Mouse (Mus musculus) lung, adult 18-20 months (tissue): ENCODE measurements around the gene Atp7b.

Experiments
- DNase-seq, 2 experiments: peaks; one replicate each; pipeline ENCODE4 v3.0.0; 2022; ENCODE audit warnings: mixed read lengths in 2 of 2

Gene Atp7b

GRCm38 (mm10) chr8:22059821-22060445 lies at the start of gene Atp7b:
Gene Atp7b (minus strand): TSS chr8:22060305.
- peak in 1 of 2 experiments; percentile 35 for DNase-seq

GRCm38 (mm10) chr8:22107020-22107419 lies 46.9 kb upstream of the Atp7b start:
- DNase-seq = no peak

DNA sequence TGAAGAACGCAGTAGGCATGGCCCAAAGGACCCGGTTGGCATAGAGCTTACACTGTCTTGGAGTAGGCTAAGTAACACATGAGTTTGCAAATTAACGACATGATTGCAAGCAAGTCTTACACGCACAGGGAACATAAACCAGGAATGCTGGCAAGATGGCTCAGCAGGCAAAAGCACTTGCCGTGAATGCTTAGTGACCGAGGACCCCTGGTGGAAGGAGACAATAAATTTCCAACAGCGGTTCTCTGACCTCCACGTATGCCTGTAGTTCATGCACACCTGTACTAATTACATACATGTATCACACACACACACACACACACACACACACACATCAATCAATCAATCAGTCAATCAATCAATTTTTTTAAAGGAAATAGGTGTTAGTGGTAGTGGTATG lies 31.5 kb upstream of the Atp7b start:
- no peak for DNase-seq

DNA sequence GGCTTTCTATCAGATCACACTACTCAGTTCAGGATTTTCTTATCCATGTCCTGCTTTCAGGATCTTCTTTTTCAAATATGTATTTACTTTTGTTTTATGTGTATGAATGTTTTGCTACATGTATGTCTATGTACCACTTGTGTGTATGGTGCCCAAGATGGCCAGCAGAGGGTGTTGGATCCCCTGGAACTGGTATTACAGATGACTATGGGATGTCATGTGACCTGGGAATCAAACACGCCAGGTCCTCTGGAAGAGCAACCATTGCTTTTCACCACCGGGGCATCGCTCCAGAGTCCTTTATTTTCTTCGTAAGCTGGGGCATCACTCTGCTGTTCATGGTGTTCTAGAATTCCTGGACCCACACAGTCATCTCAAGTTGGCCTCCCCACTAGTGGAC lies 29.1 kb upstream of the Atp7b start:
- DNase-seq = no peak

GRCm38 (mm10) chr8:22079313-22080007 lies 19.4 kb upstream of the Atp7b start:
- no peak for DNase-seq

GRCm38 (mm10) chr8:22061126-22061525 lies 1.0 kb upstream of the Atp7b start:
- no peak for DNase-seq

DNA sequence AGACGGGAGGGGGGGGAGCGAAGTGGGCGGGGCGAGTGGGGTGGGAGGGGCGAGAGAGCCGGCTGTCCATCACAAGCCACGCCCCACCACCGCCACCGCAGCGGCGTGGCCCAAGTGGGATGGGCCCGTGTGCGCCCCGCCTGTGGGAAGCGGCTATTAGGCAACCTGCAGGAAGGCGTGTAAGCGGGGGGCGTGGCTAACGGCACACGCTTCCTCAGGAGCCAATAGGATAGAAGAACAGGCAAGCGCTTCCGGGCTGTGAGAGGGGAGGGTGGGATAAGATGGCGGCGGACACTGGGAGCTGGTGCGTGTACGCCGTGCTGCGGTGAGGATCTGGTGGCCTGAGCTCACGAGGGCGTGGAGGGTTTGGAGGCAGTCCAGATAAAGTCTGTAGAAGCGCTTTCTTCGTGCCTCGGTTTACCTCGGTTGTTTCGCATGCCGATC lies 363 bp upstream of the Atp7b start, which contains the start of gene Alg11:
Alg11 (plus strand) TSS at position 276 of the 444 bp plus-strand sequence.
- peak; percentile 97 to 98 for DNase-seq

DNA sequence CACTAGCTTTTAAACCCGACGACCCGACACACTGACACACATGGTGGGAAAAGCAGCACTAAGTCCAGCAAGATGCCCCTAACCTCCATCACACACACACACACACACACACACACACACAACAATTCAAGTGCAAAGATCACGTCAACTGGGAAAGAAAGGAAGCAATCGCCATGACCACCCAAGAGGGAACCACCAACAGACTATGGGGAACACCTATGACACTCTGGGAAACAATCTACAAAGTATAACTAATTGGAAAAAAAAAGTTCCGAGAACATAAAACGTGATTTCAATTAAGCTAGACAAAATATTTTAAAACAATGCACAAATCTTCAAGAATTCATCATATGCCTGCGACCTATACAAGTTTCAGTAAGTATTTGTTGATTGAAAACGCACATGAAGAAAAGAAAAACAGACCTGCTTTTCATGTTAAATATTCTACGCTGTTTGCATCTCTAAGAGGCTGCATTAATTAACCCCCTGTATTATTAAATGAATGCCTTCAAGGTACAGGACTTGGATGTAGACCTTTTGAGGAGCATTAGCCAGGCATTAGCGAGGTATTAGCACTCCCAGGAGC lies 859 bp downstream of the Atp7b start:
- no peak for DNase-seq

DNA sequence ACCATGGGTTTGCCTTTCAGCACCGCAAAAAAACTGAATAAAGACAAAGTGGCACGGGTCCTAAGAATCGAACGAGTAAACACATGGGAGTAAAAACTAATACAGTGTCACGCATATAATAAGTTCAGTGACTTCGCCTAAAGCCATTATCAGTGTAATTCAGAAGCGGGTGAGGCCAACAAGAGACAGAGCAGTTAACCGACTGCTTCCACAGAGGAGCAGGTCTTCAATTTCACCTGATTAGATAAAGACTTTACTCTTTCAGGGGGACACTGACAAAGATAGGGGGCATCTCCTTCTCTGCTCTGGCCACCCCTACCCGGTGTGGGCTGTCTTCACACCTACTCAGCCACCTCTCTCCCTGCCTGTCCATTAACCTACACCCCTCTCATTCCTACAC lies 1.7 kb downstream of the Atp7b start:
- no peak for DNase-seq

DNA sequence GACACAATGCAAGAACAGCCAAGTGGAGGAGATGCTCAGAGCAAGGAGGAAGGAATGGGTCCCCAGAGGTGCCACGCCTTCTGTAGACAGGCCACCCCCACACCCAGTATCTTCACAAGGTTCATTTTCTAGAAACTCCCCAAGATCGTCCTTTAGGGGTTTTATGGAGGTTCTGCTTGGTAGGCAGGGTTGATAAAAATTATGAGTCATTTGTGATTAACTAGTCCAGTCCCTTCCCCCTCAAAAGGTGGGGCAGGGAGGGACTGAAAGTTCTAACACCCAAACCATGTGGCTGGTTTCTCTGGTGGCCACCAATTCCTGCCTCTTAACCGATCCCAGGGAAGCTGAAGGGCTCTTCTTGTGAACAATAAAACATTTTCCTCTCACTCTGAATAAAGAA lies 3.3 kb downstream of the Atp7b start:
- no peak for DNase-seq

DNA sequence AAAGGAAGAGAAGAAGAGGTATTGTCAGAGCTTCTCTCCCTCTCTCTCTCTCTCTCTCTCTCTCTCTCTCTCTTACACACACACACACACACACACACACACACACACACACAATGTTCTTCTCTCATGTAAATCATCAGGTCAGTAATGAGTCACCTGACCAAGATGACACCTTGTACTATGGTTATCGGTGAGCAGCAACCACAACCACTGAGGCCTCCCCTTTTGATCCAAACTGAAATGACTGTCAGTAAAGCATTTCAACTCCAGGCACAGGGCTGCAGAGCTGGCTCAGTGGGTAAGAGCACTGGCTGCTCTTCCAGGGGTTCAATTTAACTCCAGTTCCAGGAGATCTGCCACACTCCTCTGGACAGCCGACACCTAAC lies 4.6 kb downstream of the Atp7b start:
- no peak for DNase-seq

GRCm38 (mm10) chr8:22054674-22055491 lies 5.2 kb downstream of the Atp7b start:
- DNase-seq = peak; percentile 15 to 57

GRCm38 (mm10) chr8:22047699-22048464 lies 12.2 kb downstream of the Atp7b start:
- DNase-seq = peak; percentile 63 to 77

GRCm38 (mm10) chr8:22043706-22044105 lies 16.4 kb downstream of the Atp7b start:
- DNase-seq = no peak

- no peak for DNase-seq
Measured at GRCm38 (mm10) chr8:22042515-22042914, 17.6 kb downstream of the Atp7b start.

DNA sequence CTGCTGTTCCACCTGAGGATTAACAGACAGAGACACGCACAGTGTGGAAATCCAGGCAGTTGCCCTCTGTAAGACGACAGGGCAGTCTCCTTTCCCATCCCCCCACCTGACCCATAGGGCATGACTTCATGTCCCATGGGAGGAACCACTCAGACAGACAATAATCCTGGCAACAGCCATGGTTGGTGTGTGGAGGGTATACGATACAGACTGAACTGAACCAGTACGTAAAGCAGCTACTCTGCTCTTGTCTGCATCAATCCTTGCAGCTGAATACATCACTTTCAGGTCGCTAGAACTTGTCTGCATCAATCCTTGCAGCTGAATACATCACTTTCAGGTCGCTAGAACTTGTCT lies 20.0 kb downstream of the Atp7b start:
- no peak for DNase-seq

DNA sequence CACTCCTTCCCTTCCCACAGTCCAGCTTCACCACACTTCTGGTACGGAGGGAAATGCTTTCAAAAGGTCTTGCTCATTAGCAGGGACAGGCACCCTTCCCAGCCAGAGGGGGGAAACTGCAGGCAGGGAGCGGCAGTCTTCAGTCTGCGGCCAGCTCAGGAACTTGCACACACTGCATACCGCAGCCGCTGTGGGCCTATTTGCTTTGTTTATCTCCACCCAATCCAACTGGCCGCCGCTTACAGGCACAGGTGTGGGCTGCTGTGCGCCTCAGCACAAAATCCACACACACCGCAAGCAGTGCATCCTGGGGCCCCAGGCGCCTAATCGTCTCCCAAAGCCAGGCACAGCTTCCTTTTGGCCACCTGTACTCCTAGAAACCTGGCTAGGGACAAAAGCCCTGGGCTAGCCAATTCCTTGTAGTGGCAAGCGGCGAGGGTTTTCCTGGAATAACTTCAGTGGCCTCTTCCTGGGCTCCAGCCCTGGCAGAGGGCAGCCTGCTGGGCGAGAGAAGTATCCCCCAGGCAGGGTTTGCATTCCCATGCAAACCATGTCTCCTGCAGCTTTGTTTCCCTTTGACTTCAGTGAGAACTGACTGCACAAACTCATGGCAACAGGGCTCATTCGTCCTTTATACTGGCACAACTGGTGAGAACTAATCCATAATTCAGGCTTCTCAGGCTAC lies 20.5 kb downstream of the Atp7b start:
- peak; percentile 63 to 79 for DNase-seq

- DNase-seq = peak; percentile 81 to 89
Measured at GRCm38 (mm10) chr8:22037022-22037421, 23.1 kb downstream of the Atp7b start.

- DNase-seq = no peak
Measured at GRCm38 (mm10) chr8:22036137-22036536, 24.0 kb downstream of the Atp7b start.

DNA sequence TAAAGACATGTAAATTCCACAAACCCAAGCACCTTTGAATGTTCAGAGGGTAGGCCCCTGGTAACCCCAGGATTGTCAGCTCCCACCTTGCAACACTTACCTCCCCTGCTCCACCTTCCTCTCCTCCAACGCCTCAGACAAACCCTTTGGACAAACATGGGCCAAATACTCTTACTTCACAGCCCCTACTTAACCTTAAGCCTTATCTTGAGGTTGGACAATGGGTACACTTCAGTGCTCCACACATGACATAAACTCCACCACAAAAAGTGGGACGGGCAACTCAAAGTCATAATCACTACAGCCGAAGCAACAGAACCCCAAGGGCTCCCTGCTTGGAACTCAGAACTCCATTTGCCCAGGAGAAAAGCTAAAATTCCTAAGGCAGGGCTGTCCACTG lies 29.1 kb downstream of the Atp7b start:
- DNase-seq = peak; percentile 56 to 77

DNA sequence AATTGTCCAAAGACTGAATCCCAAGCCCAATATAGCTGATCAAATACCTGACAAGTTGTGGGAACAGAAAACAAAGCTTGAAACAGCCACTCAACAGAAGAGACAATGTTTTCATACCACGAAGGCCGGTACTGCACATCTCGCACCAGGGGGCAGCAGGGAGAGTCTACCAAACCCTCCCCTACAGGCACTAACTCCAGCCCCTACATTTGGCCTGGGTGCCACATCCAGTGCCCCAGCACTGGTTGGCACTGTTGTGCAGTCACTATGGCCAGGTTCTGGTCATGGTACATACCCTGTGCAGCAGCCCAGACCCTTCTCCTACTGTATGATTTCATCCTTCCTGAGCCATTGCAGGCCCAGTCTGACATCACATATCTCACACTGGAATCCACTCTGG lies 31.1 kb downstream of the Atp7b start:
- DNase-seq = no peak

- DNase-seq = peak; percentile 61 to 77
Measured at GRCm38 (mm10) chr8:22025241-22025640, 34.9 kb downstream of the Atp7b start.
